Comparison of ENCODE assay signal across 29 mouse cellular contexts in genomic region chr8:70464162-70464561, GRCm38 (mm10). TPM values are rescaled to one million over a fixed set of nuclear protein-coding genes. Genes with fewer than 3 reads are reported as not detected.
A peak's percentile ranks its signal among the peaks of the same experiment; 100 is the strongest.
DNase-seq lines count a peak whose midpoint lies in the region; ATAC-seq and TF ChIP-seq lines count a peak whose summit lies in the region.
"Had no signal": no experiment of that assay in that cellular context is flagged by ENCODE, and none has a peak within 500 bp of the region (broad histone marks: within the 10 kb centered on the region; RNA-seq: fewer than 3 reads in every experiment).

No protein-coding gene starts in this region.

- H3K36me3 ChIP-seq in forebrain, embryonic 13.5 days (ENCODE audit: poor library complexity, severe bottlenecking): 0 out of 2 replicates have a peak, but pooled peaks cover 10% of the 10 kb centered on the region
- H3K36me3 ChIP-seq in forebrain, embryonic 15.5 days: no peaks in the 10 kb centered on the region
- H3K36me3 ChIP-seq in liver, postnatal 0 days (replicated peaks; ENCODE audit: insufficient read depth, low read length): no peaks in the 10 kb centered on the region
- H3K36me3 ChIP-seq: forebrain, embryonic 12.5 days had no signal

- H3K27ac ChIP-seq in forebrain, embryonic 13.5 days: no peak overlapping the region
- H3K27ac ChIP-seq in forebrain, embryonic 15.5 days (replicated peaks): no peak overlapping the region
- peak overlapping the region; percentile 93 for H3K27ac ChIP-seq in layer of hippocampus, adult 2 months
- 0 out of 2 replicates have a peak overlapping the region, but pooled peaks have one; percentile 51 for H3K27ac ChIP-seq in cortical plate, adult 2 months (ENCODE audit: insufficient read depth, low read length)
- no peak overlapping the region for H3K27ac ChIP-seq in liver, postnatal 0 days (ENCODE audit: low read depth)
- H3K27ac ChIP-seq: embryonic facial prominence, embryonic 12.5 days; forebrain, embryonic 10.5 days; forebrain, embryonic 12.5 days had no signal

- no peak for TF ChIP-seq EP300 in liver, postnatal 0 days (IDR thresholded peaks at IDR 0.05; ENCODE audit: low read depth)

- no peak overlapping the region for H3K4me2 ChIP-seq in forebrain, embryonic 13.5 days
- H3K4me2 ChIP-seq in forebrain, embryonic 15.5 days (replicated peaks): no peak overlapping the region
- no peak overlapping the region for H3K4me2 ChIP-seq in liver, postnatal 0 days (ENCODE audit: low read depth, low read length)
- H3K4me2 ChIP-seq: embryonic facial prominence, embryonic 12.5 days; forebrain, embryonic 12.5 days had no signal

- H3K27me3 ChIP-seq in forebrain, embryonic 13.5 days: no peaks in the 10 kb centered on the region
- H3K27me3 ChIP-seq in forebrain, embryonic 15.5 days: no peaks in the 10 kb centered on the region
- H3K27me3 ChIP-seq in liver, postnatal 0 days (ENCODE audit: insufficient read depth, low read length): no peaks in the 10 kb centered on the region
- H3K27me3 ChIP-seq: CH12.LX; embryonic facial prominence, embryonic 12.5 days; forebrain, embryonic 12.5 days; Patski had no signal

- 0 out of 2 replicates have a peak overlapping the region, but pooled peaks have one; percentile 6 for H3K9ac ChIP-seq in forebrain, embryonic 13.5 days
- no peak overlapping the region for H3K9ac ChIP-seq in forebrain, embryonic 15.5 days (replicated peaks)
- no peak overlapping the region for H3K9ac ChIP-seq in liver, postnatal 0 days (replicated peaks)
- H3K9ac ChIP-seq: embryonic facial prominence, embryonic 12.5 days; forebrain, embryonic 12.5 days had no signal

- DNase-seq in heart, adult 11 months: peak; percentile 91
- DNase-seq in heart, postnatal 36 days: no peak
- no peak for DNase-seq in layer of hippocampus, adult 2 months (ENCODE audit: low spot score in 2 of 2)
- no peak for DNase-seq in layer of hippocampus, adult 9-10 months (ENCODE audit: low spot score)
- DNase-seq in liver, postnatal 0 days: no peak
- DNase-seq: adrenal gland, adult 8-10 months; adrenal gland, postnatal 14 days; adrenal gland, postnatal 36 days; B cell, adult 2 months; cerebellum, adult 18-20 months; cerebellum, adult 8-10 months; cerebellum, adult 9-11 months; cerebellum, postnatal 14 days; cerebellum, postnatal 36 days had no signal

- no peaks in the 10 kb centered on the region; the same call in 1 of the 2 replicates for H3K9me3 ChIP-seq in forebrain, embryonic 13.5 days (replicated peaks)
- H3K9me3 ChIP-seq in forebrain, embryonic 15.5 days: no peaks in the 10 kb centered on the region
- no peaks in the 10 kb centered on the region for H3K9me3 ChIP-seq in liver, postnatal 0 days (ENCODE audit: low read length)
- H3K9me3 ChIP-seq: embryonic facial prominence, embryonic 10.5 days; embryonic facial prominence, embryonic 12.5 days; forebrain, embryonic 10.5 days; forebrain, embryonic 12.5 days had no signal

- peaks cover 6% of the 10 kb centered on the region; the same call in 1 of the 2 replicates for H3K4me1 ChIP-seq in forebrain, embryonic 13.5 days
- no peaks in the 10 kb centered on the region; the same call in 1 of the 2 replicates for H3K4me1 ChIP-seq in forebrain, embryonic 15.5 days
- H3K4me1 ChIP-seq in cortical plate, adult 2 months (ENCODE audit: control insufficient read depth, insufficient read depth, low read length): peaks cover 19% of the 10 kb centered on the region
- peaks cover 25% of the 10 kb centered on the region for H3K4me1 ChIP-seq in liver, postnatal 0 days (ENCODE audit: insufficient read depth)

- no peak for ATAC-seq in forebrain, embryonic 13.5 days
- no peak for ATAC-seq in forebrain, embryonic 15.5 days (replicated peaks)
- ATAC-seq in liver, postnatal 0 days: no peak
- ATAC-seq: activated CD4-positive, CD25-positive, alpha-beta regulatory T cell, adult 4 months; CD4-positive, CD25-positive, alpha-beta regulatory T cell, adult 4 months; forebrain, embryonic 16.5 days; Patski had no signal

- H3K4me3 ChIP-seq in forebrain, embryonic 13.5 days: no peak overlapping the region
- no peak overlapping the region for H3K4me3 ChIP-seq in forebrain, embryonic 15.5 days
- H3K4me3 ChIP-seq in layer of hippocampus, adult 2 months: no peak overlapping the region
- no peak overlapping the region for H3K4me3 ChIP-seq in cortical plate, adult 2 months (ENCODE audit: insufficient read depth, low read length)
- H3K4me3 ChIP-seq in liver, postnatal 0 days (ENCODE audit: low read depth, low read length): no peak overlapping the region
- H3K4me3 ChIP-seq: embryonic facial prominence, embryonic 10.5 days; embryonic facial prominence, embryonic 12.5 days; erythroblast, embryonic 14.5 days; forebrain, embryonic 10.5 days; forebrain, embryonic 12.5 days had no signal

- intact Hi-C loops in heart, postnatal 36 days (cut with DNase I): no loop called here

- no peak for TF ChIP-seq CTCF in layer of hippocampus, adult 2 months (conservative IDR thresholded peaks at IDR 0.05)
- no peak for TF ChIP-seq CTCF in cortical plate, adult 2 months (IDR thresholded peaks at IDR 0.05; ENCODE audit: extremely low read depth, insufficient read depth, low read length)
- no peak for TF ChIP-seq CTCF in liver, postnatal 0 days (IDR thresholded peaks at IDR 0.05; ENCODE audit: low read depth)

- TF ChIP-seq POLR2A in cortical plate, adult 2 months (IDR thresholded peaks at IDR 0.05; ENCODE audit: extremely low read depth, insufficient read depth, low read length): no peak

- WGBS in forebrain, embryonic 13.5 days: 91% methylated on average over 6 of the region's 6 CpGs
- 94% methylated on average over 6 of the region's 6 CpGs for WGBS in forebrain, embryonic 15.5 days
- WGBS in liver, postnatal 0 days (ENCODE audit: insufficient replicate concordance): 89% methylated on average over 6 of the region's 6 CpGs

RNA-seq across cellular contexts. Expression of gene Klhl26, which starts 12.6 kb away (rescaled TPM):
- 15.3 and 16.4 TPM in 2 replicates for polyA plus RNA-seq in forebrain, embryonic 13.5 days (2015; fragmentation: Nextera tagmentation; extraction: Ambion mirVana)
- 19.3 and 21.4 TPM in 2 replicates for polyA plus RNA-seq in forebrain, embryonic 15.5 days (2015; fragmentation: Nextera tagmentation; extraction: Ambion mirVana)
- total RNA-seq in heart, postnatal 36 days (2021): 1 to 10 TPM; 8.1 to 9.4 TPM
- 10 to 100 TPM; 56.8 to 60.2 TPM for total RNA-seq in layer of hippocampus, adult 2 months (2021)
- polyA plus RNA-seq in cortical plate, adult 2 months (2012; rRNA removed): 66.9 and 70.9 TPM in 2 replicates
- 4.2 and 5.4 TPM in 2 replicates for polyA plus RNA-seq in liver, postnatal 0 days (2015; fragmentation: Nextera tagmentation; extraction: Ambion mirVana)

RNA-seq across cellular contexts. Expression of gene Tmem59l, which starts 23.0 kb away (rescaled TPM):
- polyA plus RNA-seq in forebrain, embryonic 13.5 days (2015; fragmentation: Nextera tagmentation; extraction: Ambion mirVana): 32.5 and 38.0 TPM in 2 replicates
- polyA plus RNA-seq in forebrain, embryonic 15.5 days (2015; fragmentation: Nextera tagmentation; extraction: Ambion mirVana): 70.2 and 75.0 TPM in 2 replicates
- total RNA-seq in heart, postnatal 36 days (2021): not detected
- 100 to 1,000 TPM; 321 to 339 TPM for total RNA-seq in layer of hippocampus, adult 2 months (2021)
- 368 and 400 TPM in 2 replicates for polyA plus RNA-seq in cortical plate, adult 2 months (2012; rRNA removed)
- polyA plus RNA-seq in liver, postnatal 0 days (2015; fragmentation: Nextera tagmentation; extraction: Ambion mirVana): not detected in 2 replicates
- total RNA-seq: CH12.LX; common myeloid progenitor, adult 5-6 weeks; G1E had no signal
- polyA plus RNA-seq: CD4-positive, CD25-positive, alpha-beta regulatory T cell, adult 4 months; erythroblast, embryonic 14.5 days had no signal

RNA-seq across cellular contexts. Expression of gene Crtc1, which starts 24.8 kb away (rescaled TPM):
- polyA plus RNA-seq in forebrain, embryonic 13.5 days (2015; fragmentation: Nextera tagmentation; extraction: Ambion mirVana): 23.4 and 28.2 TPM in 2 replicates
- 41.0 and 42.2 TPM in 2 replicates for polyA plus RNA-seq in forebrain, embryonic 15.5 days (2015; fragmentation: Nextera tagmentation; extraction: Ambion mirVana)
- 1 to 10 TPM; 8.2 to 9.8 TPM for total RNA-seq in heart, postnatal 36 days (2021)
- 100 to 1,000 TPM; 191 to 208 TPM for total RNA-seq in layer of hippocampus, adult 2 months (2021)
- 113 and 115 TPM in 2 replicates for polyA plus RNA-seq in cortical plate, adult 2 months (2012; rRNA removed)
- polyA plus RNA-seq in liver, postnatal 0 days (2015; fragmentation: Nextera tagmentation; extraction: Ambion mirVana): 2.6 and 2.7 TPM in 2 replicates

RNA-seq across cellular contexts. Expression of gene Crlf1, which starts 28.8 kb away (rescaled TPM):
- polyA plus RNA-seq in forebrain, embryonic 13.5 days (2015; fragmentation: Nextera tagmentation; extraction: Ambion mirVana): 0.86 and 0.92 TPM in 2 replicates
- polyA plus RNA-seq in forebrain, embryonic 15.5 days (2015; fragmentation: Nextera tagmentation; extraction: Ambion mirVana): 4.3 and 5.3 TPM in 2 replicates
- under 1 TPM; 0.39 to 0.62 TPM for total RNA-seq in heart, postnatal 36 days (2021)
- 10 to 100 TPM; 44.5 to 47.1 TPM for total RNA-seq in layer of hippocampus, adult 2 months (2021)
- 2.1 and 8.6 TPM in 2 replicates for polyA plus RNA-seq in cortical plate, adult 2 months (2012; rRNA removed)
- polyA plus RNA-seq in liver, postnatal 0 days (2015; fragmentation: Nextera tagmentation; extraction: Ambion mirVana): 0.07 and 0.38 TPM in 2 replicates
- total RNA-seq: adrenal gland, postnatal 14 days; common myeloid progenitor, adult 5-6 weeks; G1E had no signal
- polyA plus RNA-seq: activated CD4-positive, CD25-positive, alpha-beta regulatory T cell, adult 4 months; CD4-positive, CD25-positive, alpha-beta regulatory T cell, adult 4 months; G1E had no signal

RNA-seq across cellular contexts. Expression of gene Rex1bd, which starts 42.4 kb away (rescaled TPM):
- 150 and 154 TPM in 2 replicates for polyA plus RNA-seq in forebrain, embryonic 13.5 days (2015; fragmentation: Nextera tagmentation; extraction: Ambion mirVana)
- 164 and 176 TPM in 2 replicates for polyA plus RNA-seq in forebrain, embryonic 15.5 days (2015; fragmentation: Nextera tagmentation; extraction: Ambion mirVana)
- 100 to 1,000 TPM; 109 to 113 TPM for total RNA-seq in heart, postnatal 36 days (2021)
- 10 to 100 TPM; 93.9 to 98.1 TPM for total RNA-seq in layer of hippocampus, adult 2 months (2021)
- polyA plus RNA-seq in cortical plate, adult 2 months (2012; rRNA removed): 201 and 206 TPM in 2 replicates
- polyA plus RNA-seq in liver, postnatal 0 days (2015; fragmentation: Nextera tagmentation; extraction: Ambion mirVana): 49.3 and 52.3 TPM in 2 replicates

Comparison
In these comparisons a context has a peak if more than half of its experiments do, and no peak if none do; other contexts are left out.
1. H3K27ac ChIP-seq: peak in layer of hippocampus, adult 2 months (single experiment) and cortical plate, adult 2 months (single experiment); none in forebrain, embryonic 13.5 days (single experiment), forebrain, embryonic 15.5 days (single experiment) and liver, postnatal 0 days (single experiment).
2. RNA of gene Tmem59l, which starts 23.0 kb away (polyA plus RNA-seq): 368 to 400 TPM in cortical plate, adult 2 months, 70.2 to 75.0 TPM in forebrain, embryonic 15.5 days and 32.5 to 38.0 TPM in forebrain, embryonic 13.5 days; not detected in liver, postnatal 0 days; every median in the first group is over 10 times any median in the second.